Mouse (Mus musculus): ENCODE measurements around the gene Btn2a2.

DNA sequence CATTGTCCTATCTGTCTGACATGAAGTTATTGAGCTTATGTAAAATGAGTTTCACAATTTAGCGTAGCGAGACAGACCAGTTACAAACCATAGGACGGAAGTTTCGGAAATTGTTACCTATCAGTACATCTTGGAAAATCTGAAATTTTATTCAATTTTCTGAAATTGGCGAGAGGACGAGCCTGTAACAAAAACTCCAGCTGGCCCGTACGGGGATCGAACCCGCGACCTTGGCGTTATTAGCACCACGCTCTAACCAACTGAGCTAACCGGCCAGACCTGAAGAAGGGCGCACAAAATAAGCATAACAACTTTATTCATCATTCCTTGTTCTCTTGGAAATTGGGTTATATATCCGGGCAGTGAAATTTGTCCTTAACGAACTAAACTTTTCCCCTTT, 50.7 kb downstream of the Btn2a2 start:
- TF ChIP-seq POLR2A (IDR thresholded peaks at IDR 0.05; ENCODE audit: borderline replicate concordance, extremely low read depth, low read depth, low read length) (no peak), CTCF (IDR thresholded peaks at IDR 0.05; ENCODE audit: insufficient read depth, low read length) (no peak)

All from lung, adult 2 months (tissue).